Mouse (Mus musculus) midbrain, embryonic 11.5 days (tissue): ENCODE measurements around the gene Gtf2ird1. TPM values are rescaled to one million over a fixed set of nuclear protein-coding genes. Genes with fewer than 3 reads are reported as not detected.

Experiments used
- ATAC-seq: fragments of 200-750 bp; cut with Nextera tagmentation; 2 replicates; pipeline ENCODE4 v1.8.0; 2017; ENCODE audit warnings: moderate TSS enrichment, moderate library complexity; ENCODE audit not compliant: low FRiP score
- DNase-seq: peaks from one replicate; pipeline ENCODE4 v3.0.0; 2015; ENCODE audit warnings: low spot score; ENCODE audit errors: missing footprints
- H3K27ac ChIP-seq: fragments of 300-500 bp; sonication (generic); 2 replicates; pipeline ENCODE4 v1.5.1; 2014; ENCODE audit warnings: low read depth, low read length
- H3K27me3 ChIP-seq: fragments of 300-500 bp; sonication (generic); 2 replicates; pipeline ENCODE4 v1.6.1; 2014; ENCODE audit warnings: mild to moderate bottlenecking, low read length, moderate library complexity, mixed read lengths; ENCODE audit not compliant: control insufficient read depth, insufficient read depth
- H3K36me3 ChIP-seq: fragments of 300-500 bp; sonication (generic); 2 replicates; pipeline ENCODE4 v1.6.1; 2014; ENCODE audit warnings: mild to moderate bottlenecking, low read length, moderate library complexity, mixed read lengths; ENCODE audit not compliant: control insufficient read depth, insufficient read depth
- H3K4me1 ChIP-seq: fragments of 300-500 bp; sonication (generic); 2 replicates; pipeline ENCODE4 v1.6.1; 2014; ENCODE audit warnings: low read length; ENCODE audit not compliant: control insufficient read depth, insufficient read depth
- H3K4me2 ChIP-seq: fragments of 300-500 bp; sonication (generic); 2 replicates; pipeline ENCODE4 v1.6.1; 2014; ENCODE audit warnings: mild to moderate bottlenecking, moderate library complexity
- H3K4me3 ChIP-seq: fragments of 300-500 bp; sonication (generic); 2 replicates; pipeline ENCODE4 v1.5.1; 2014; ENCODE audit warnings: low read depth, low read length
- H3K9ac ChIP-seq: fragments of 300-500 bp; sonication (generic); 2 replicates; pipeline ENCODE4 v1.6.1; 2014; ENCODE audit warnings: low read length
- H3K9me3 ChIP-seq: fragments of 300-500 bp; sonication (generic); 2 replicates; pipeline ENCODE4 v1.6.1; 2016; ENCODE audit warnings: low read length; ENCODE audit not compliant: control insufficient read depth
- WGBS: fragments of 180-500 bp; shearing (Covaris S2); extraction: QIAGEN DNeasy Blood & Tissue Kit; methylation state at CpG from one replicate; pipeline ENCODE4 v1.1.7; 2014; 5-methylcytosine and 5-hydroxymethylcytosine counted together
- polyA plus RNA-seq: library from polyadenylated mRNA; unstranded; fragments of >200 nt; fragmentation: Nextera tagmentation; extraction: Ambion mirVana; gene quantifications from 2 replicates; pipeline ENCODE4 v1.2.1, GENCODE M21; 2014

Gtf2ird1 gene
- polyA plus RNA-seq, 1 experiment from 2014 or later: 86.5 TPM

- H3K4me2 ChIP-seq: no peak overlapping the region
- H3K9me3 ChIP-seq: no peaks in the 10 kb centered on the region
- peaks cover 17% of the 10 kb centered on the region for H3K36me3 ChIP-seq
- DNase-seq (no peak), ATAC-seq (no peak)
- H3K4me1 ChIP-seq: no peaks in the 10 kb centered on the region
- no peaks in the 10 kb centered on the region for H3K27me3 ChIP-seq
- H3K27ac ChIP-seq: no peak overlapping the region
- H3K9ac ChIP-seq: no peak overlapping the region
- WGBS: 90% methylated on average over 6 of the region's 6 CpGs
- no peak overlapping the region for H3K4me3 ChIP-seq
Observed at GRCm38 (mm10) chr5:134418315-134419074, 38.0 kb downstream of the Gtf2ird1 start.

GRCm38 (mm10) chr5:134412341-134412740, 44.2 kb downstream of the Gtf2ird1 start:
- no peak overlapping the region for H3K4me2 ChIP-seq
- no peak for DNase-seq
- H3K4me1 ChIP-seq: no peaks in the 10 kb centered on the region
- H3K27ac ChIP-seq: no peak overlapping the region
- WGBS: 89% methylated on average over 2 of the region's 2 CpGs
- H3K27me3 ChIP-seq: no peaks in the 10 kb centered on the region
- H3K36me3 ChIP-seq: peaks cover 54% of the 10 kb centered on the region
- no peak overlapping the region for H3K4me3 ChIP-seq
- ATAC-seq: no peak
- H3K9me3 ChIP-seq: no peaks in the 10 kb centered on the region
- H3K9ac ChIP-seq: no peak overlapping the region

GRCm38 (mm10) chr5:134410307-134410836, 46.1 kb downstream of the Gtf2ird1 start:
- DNase-seq (no peak), ATAC-seq (0 out of 2 replicates have a peak, but pooled peaks have one; percentile 11)
- no peak overlapping the region for H3K4me2 ChIP-seq
- H3K36me3 ChIP-seq: peaks cover 60% of the 10 kb centered on the region
- no peak overlapping the region for H3K4me3 ChIP-seq
- H3K9ac ChIP-seq: no peak overlapping the region
- H3K4me1 ChIP-seq: no peaks in the 10 kb centered on the region
- no peak overlapping the region for H3K27ac ChIP-seq
- WGBS: 92% methylated on average over 7 of the region's 7 CpGs
- no peaks in the 10 kb centered on the region for H3K27me3 ChIP-seq
- no peaks in the 10 kb centered on the region for H3K9me3 ChIP-seq

GRCm38 (mm10) chr5:134409606-134410306, 46.8 kb downstream of the Gtf2ird1 start:
- WGBS: 94% methylated on average over 6 of the region's 6 CpGs
- Histone ChIP-seq H3K9me3 (no peaks in the 10 kb centered on the region), H3K4me3 (no peak overlapping the region), H3K4me2 (no peak overlapping the region), H3K4me1 (no peaks in the 10 kb centered on the region), H3K36me3 (peaks cover 61% of the 10 kb centered on the region), H3K27me3 (no peaks in the 10 kb centered on the region), H3K9ac (no peak overlapping the region), H3K27ac (no peak overlapping the region)
- DNase-seq (no peak), ATAC-seq (0 out of 2 replicates have a peak, but pooled peaks have one; percentile 27)

DNA sequence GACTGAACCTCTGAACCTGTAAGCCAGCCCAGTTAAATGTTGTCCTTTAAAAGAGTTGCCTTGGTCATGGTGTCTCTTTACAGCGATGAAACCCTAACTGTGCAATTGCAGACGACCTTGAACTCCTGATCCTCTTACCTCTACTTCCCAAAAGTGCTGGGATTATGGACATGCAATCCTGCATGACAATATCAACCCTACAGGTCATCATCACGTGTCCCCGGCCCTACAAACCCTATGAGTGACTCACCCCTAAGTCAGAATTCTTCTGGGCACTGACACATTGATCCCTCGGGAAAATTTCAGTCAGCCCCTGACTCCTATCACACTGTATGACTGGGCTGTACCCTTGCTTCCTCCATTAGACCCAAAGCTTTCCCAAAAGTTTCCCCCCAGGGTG, 48.4 kb downstream of the Gtf2ird1 start:
- H3K4me1 ChIP-seq: no peaks in the 10 kb centered on the region
- no peaks in the 10 kb centered on the region for H3K9me3 ChIP-seq
- no peak overlapping the region for H3K4me3 ChIP-seq
- H3K36me3 ChIP-seq: peaks cover 68% of the 10 kb centered on the region
- H3K9ac ChIP-seq: no peak overlapping the region
- H3K4me2 ChIP-seq: no peak overlapping the region
- no peak overlapping the region for H3K27ac ChIP-seq
- no peaks in the 10 kb centered on the region for H3K27me3 ChIP-seq
- ATAC-seq (no peak), DNase-seq (no peak)
- 92% methylated on average over 5 of the region's 5 CpGs for WGBS

GRCm38 (mm10) chr5:134401841-134402240, 54.7 kb downstream of the Gtf2ird1 start:
- 96% methylated on average over 18 of the region's 18 CpGs for whole genome bisulfite sequencing
- Histone ChIP-seq H3K27ac (no peak overlapping the region), H3K27me3 (no peaks in the 10 kb centered on the region), H3K4me1 (no peaks in the 10 kb centered on the region), H3K9ac (no peak overlapping the region), H3K4me2 (no peak overlapping the region), H3K9me3 (no peaks in the 10 kb centered on the region), H3K36me3 (peaks cover 45% of the 10 kb centered on the region), H3K4me3 (no peak overlapping the region)
- no peak for ATAC-seq
- DNase-seq: no peak

DNA sequence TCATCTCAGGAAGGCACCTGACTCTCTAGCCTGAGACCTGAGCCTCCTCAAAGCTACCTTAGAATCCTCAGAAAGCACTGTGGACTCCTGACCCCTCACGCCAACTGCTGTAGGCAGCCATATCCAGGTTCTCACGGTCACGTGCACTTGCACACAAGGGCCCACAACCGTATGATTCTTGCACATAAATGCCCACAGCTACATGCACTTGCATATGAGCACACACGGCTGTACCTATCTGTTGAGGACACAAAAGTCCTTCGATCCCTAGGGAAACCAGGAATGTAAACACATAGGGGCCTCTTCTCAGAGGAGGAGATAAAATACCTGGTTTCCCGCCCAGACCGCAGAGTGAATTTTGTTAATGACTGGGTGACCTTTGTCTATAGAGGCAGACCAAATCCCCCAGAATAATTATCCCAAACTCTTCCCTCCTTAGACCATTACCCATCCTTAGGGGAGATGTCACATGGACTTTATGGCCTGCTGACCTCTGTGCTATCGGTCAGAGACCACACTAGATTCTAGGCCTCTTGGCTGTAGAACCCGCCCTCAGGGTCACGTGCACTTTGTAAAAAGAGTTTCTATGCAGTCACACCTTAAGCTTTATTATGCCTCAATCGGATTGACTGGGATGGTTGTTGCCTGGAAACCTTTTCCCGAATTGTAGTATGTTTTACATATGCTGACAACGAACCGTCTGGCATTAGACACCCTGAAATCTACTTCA, 58.9 kb downstream of the Gtf2ird1 start:
- peaks cover 40% of the 10 kb centered on the region for H3K36me3 ChIP-seq
- 95% methylated on average over 15 of the region's 15 CpGs for WGBS
- H3K4me2 ChIP-seq: no peak overlapping the region
- no peak overlapping the region for H3K27ac ChIP-seq
- no peak overlapping the region for H3K4me3 ChIP-seq
- H3K9me3 ChIP-seq: no peaks in the 10 kb centered on the region
- H3K9ac ChIP-seq: no peak overlapping the region
- H3K27me3 ChIP-seq: no peaks in the 10 kb centered on the region
- no peaks in the 10 kb centered on the region for H3K4me1 ChIP-seq
- no peak for ATAC-seq
- DNase-seq: no peak

DNA sequence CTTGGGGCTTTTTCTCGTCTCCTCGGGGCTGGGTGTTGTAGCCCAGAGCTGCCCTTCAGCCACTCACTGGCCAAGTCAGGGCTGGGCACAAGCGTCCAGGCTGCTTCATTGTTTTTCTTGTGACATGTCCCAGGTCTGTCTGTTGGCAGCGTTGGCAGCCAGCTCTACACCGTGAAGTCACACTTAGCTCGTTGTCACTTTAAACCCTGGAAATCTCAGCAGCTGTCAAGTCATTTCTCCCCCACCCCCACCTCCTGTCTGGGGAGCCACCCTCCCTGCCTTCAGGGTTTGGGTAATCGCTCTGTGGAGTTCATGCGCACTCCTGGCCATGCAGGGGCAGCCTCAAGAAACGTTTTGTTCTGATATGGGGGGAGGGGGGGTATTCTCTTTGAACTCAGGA, 60.0 kb downstream of the Gtf2ird1 start:
- H3K27ac ChIP-seq: no peak overlapping the region
- ATAC-seq (no peak), DNase-seq (no peak)
- no peak overlapping the region for H3K4me2 ChIP-seq
- H3K4me1 ChIP-seq: no peaks in the 10 kb centered on the region
- H3K27me3 ChIP-seq: no peaks in the 10 kb centered on the region
- no peaks in the 10 kb centered on the region for H3K9me3 ChIP-seq
- WGBS: 93% methylated on average over 9 of the region's 9 CpGs
- no peak overlapping the region for H3K4me3 ChIP-seq
- no peak overlapping the region for H3K9ac ChIP-seq
- peaks cover 38% of the 10 kb centered on the region for H3K36me3 ChIP-seq
